Mouse (Mus musculus): ENCODE data around the gene Trex1.
A peak's percentile ranks its signal among the peaks of the same experiment; 100 is the strongest.

Trex1 gene

DNA sequence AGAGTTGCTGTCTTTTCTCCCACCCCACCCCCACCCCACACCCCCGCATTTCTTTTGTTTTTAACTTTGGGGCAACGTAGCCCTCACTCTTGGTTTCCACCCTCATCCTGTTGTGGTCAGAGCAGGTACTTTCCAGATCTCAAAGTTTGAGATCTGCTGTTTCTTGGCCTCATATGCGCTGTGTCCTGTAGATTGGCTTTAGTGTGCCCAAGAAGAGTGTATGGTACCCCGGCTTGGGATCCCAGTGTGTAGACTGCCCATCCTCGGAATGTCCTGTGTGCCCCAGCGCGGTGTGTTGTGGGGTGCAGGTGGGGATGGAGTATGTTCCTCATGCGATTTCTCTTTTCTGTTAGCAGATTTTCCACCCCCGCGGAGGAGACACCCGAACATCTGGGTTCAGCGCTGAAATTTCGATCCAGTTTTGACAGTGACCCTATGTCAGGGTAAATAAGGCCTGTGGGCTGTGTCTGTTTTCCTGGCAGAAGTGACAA lies 8.5 kb downstream of the Trex1 start:
- no peak for DNase-seq (ENCODE audit: low spot score)

DNA sequence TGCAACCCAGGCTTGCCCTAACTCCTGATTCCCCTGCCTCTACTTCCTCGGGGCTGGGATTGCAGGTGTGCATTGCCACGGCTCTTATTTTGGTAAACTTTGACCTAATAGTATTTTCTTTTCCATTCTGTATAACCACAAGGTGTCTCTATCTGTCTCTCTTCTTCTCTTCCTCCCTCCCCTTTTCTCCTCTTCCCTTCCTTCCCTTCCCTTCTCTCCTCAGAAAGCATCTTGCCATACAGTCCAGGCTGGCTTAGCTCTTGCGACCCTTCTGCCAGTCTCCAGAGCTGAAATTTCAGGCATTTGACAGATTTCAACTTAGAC lies 8.9 kb downstream of the Trex1 start:
- no peak for DNase-seq (ENCODE audit: low spot score)

DNA sequence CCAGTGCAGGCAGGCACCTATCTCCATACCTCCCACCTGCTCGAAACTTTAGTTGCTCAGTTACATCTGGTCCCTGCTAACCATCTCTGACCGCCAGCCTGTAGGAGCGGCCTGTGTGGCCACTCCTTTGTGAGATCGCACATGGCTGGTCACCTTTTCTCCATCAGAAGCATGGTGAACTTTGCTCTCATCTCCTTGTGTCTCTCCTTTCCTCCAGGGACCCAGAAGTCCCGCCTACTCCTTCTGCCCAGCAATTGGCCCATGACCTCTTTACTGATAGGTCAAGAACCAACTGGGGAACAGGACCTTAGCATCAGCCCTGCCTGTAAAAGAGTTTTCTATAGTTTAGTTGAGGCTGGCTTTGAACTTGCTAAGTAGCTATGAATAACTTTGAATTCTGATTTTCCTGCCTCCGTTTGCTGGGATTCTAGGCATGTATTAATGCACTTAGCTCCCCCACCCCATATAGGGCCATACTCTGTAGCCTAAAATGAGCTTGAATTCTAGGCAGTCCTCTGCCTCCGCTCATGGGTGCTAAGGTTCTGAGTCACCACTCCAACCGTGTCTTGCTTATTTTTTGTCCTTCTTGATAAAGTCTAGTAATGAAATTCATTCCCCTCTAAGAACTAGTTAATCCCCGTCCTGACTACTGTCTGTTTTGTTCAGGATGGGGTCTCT lies 9.4 kb downstream of the Trex1 start:
- no peak for DNase-seq (ENCODE audit: low spot score)

DNA sequence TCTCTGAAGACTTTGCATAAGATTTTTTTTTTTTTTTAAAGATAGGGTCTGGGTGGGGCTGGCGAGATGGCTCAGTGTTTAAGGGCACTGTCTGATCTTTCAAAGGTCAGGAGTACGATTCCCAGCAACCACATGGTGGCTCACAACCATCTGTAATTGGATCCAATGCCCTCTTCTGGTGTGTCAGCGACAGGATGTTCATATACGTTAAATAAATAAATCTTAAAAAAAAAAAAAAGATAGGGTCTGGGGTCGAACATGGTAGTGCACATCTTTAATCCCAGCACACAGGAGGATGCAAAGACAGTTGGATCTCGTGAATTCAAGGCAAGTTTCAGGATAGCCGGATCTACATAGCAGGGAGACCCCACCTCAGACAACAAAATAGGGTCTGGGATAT lies 10.2 kb downstream of the Trex1 start:
- no peak for DNase-seq (ENCODE audit: low spot score)

DNA sequence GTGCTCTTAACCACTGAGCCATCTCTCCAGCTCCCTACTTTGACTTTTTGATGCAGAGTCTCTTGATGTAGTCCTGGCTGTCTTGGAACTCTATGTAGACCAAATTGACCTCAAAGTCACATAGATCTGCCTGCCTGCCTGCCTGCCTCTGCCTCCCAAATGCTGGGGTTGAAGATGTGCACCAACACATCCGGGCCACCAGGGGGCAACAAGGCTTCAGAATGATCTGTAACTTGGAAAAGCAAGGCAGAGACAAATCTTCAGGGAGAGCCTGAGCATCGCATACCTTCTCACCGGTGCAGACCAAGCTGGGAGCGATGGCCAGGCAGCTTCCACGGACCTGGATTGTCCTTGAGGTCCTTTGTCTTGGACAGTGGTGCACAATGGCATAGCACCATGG lies 13.2 kb downstream of the Trex1 start:
- DNase-seq (ENCODE audit: low spot score) = peak; percentile 49

DNA sequence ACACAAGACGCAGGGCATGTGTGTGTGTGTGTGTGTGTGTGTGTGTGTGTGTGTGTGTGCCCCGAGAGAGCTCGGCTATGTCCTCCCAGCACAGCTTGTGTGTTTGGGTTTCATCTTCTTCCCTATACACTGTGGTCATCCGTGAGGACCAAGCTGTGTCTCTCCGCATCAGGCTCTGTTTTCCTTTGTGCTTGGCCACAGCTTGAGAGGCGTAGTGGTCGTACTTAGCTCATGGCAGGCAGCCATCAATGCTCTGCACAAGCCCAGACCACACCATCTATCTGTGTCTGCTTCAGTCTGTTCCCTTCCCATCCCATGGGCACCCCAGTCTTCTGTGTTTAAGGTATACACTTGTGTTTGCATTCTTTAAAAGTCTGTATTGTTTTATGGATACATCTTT lies 18.2 kb downstream of the Trex1 start:
- no peak for DNase-seq (ENCODE audit: low spot score)

DNA sequence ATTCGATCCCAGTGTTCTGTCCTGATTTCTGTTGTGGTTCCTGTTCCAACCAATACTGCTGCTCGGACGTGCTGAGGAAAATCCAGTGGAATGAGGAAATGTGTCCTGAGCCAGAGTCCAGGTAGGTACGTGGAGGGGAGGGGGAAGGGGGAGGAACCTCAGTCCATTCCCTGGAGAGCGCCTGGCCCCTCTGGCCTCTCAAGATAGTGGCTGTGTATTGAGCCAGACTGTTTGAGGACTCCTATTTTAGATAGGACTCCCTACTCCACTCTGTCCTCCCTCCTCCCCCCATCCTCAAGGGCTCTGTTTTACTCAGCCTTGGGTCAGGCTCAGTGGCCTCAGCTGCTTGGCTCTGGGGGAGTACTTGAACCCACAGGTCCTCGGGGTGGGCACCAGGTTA lies 18.6 kb downstream of the Trex1 start:
- no peak for DNase-seq (ENCODE audit: low spot score)

DNA sequence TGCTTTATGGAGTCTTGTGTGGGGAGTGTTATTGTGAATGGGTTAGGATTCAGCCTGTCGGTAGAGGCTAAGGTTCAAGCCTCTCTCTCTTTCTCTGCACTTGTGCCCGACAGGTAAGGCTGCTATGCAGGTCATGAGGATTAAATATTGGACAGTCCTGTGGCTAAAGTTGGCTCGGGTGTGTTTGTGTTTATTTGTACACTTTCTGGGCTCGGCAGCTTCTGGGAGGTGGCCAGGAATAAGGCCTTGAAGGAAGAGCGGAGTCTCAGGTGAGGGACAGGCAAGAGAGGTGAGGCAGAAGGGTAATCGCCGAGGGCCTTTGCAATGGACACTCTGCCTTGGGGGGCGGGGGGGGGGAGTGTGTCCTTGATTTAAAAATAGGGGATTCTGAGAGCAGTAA lies 19.3 kb downstream of the Trex1 start:
- DNase-seq (ENCODE audit: low spot score) = no peak

DNA sequence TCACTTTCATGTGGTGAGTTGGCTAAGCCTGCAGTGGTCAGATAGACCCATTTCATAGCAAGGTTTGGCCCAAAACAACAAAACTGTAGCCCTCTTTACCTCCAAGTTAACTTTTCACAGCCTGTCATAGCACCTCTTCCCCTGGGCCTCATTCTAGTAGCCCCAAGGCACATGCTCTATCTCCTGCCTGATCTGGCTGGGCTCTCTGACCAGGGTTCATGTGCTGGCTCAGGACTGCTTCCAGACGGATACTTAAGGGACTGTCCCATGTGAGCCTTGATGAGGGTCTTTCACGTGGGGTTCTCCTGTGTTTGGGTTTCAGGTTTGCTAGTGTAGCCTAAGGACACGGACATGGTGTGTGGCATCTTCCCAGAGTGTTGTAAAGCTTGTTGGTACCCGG lies 19.9 kb downstream of the Trex1 start:
- DNase-seq (ENCODE audit: low spot score) = no peak

DNA sequence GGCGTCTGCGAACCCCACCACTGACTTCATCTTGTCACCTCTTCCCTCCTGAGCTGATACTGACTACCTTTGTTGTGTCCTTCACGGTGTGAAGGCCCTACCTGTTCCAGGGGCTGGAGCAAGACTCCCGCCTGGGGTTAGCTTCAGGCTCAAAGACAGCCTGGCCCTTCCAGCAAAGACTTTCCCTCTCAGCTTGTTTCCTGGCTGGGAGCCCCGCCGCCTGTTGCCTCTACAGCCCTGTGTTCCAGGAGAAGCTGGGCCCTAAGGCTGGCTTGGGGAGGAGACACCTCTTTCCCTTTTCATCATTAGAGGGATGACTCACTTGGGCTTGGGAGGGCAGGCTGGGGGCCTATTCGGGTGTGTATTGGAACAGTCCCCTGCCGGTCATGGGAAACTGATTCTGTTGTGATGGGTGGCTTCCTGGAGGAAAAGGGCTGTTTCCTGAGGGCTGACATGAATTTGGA lies 20.6 kb downstream of the Trex1 start:
- no peak for DNase-seq (ENCODE audit: low spot score)

DNA sequence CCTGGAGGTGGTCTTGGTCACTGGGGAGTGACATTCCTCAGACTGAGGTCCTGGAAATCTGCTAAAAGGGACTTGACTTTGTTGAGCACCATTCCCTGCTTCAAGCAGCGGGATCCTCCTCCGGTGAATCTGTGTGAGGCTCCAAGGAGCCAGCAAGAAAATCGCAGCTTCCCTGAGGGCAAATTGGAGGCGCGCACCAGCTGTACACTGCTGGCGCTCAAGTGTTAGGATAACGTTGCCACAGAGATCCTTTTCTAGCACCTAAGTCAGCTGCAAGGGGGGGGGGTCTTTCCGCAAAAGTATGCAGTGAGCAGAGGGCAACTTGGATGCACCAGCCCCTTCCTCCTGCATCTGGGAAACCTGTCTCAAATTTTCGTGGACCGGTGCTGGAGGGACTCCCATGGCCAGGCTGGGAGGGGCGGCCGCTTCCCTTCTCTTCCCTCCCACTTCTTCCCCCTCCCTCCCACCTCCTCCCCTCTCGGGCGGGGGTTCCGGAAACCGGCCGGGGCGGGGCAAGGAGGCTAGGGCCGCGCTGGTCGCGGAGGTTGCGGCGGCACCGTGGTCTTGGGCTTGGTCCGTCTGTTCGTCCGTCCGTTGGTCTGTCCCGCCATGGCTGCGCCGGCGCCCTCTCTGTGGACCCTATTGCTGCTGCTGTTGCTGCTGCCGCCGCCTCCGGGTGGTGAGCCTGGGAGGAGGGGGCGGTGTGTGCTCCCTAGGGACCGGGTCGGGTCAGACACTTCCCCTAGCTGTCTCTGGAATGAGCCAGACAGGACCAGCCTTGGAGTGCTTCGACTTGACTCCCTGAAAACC lies 21.2 kb downstream of the Trex1 start, which contains the start of gene Shisa5:
TSS of gene Shisa5 (plus strand) at position 480 of the 810 bp plus-strand sequence.
- DNase-seq (ENCODE audit: low spot score) = no peak

DNA sequence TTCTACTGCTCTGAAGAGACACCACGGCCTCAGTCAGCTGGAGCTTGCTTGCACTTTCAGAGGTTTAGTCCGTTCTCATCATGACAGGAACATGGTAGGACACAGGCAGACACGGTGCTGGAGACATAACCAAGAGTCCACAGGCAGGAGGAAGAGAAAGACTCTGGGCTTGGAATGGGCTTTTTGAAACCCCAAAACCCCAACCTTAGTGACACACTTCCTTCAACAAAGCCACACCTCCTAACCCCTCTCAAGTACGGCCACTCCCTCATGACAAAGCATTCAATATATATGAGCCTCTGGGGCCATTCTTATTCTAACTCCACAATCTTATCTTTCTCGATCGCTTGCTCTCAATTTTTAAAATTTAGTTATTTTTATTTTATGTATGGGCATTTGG lies 27.1 kb downstream of the Trex1 start:
- DNase-seq (ENCODE audit: low spot score) = no peak

DNA sequence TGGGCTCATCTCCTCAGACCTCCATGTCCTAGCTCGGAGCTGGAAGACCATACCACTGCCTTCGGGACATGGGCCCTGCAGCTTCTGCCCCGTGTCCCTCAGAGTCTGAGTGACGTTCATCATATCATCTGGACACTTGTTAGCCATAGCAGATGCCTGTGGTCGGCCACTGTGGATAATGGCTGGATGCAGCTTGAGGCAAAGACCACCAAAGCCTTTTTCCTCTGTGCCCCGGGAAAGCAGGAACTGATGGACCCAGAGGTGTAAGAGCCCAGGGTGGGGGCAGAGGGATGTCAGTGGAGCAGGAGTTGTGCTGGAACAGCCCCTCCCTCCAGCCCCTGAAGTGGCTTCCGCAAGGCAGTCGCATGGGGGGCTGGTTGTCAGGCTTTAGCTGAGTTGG lies 27.8 kb downstream of the Trex1 start:
- no peak for DNase-seq (ENCODE audit: low spot score)

DNA sequence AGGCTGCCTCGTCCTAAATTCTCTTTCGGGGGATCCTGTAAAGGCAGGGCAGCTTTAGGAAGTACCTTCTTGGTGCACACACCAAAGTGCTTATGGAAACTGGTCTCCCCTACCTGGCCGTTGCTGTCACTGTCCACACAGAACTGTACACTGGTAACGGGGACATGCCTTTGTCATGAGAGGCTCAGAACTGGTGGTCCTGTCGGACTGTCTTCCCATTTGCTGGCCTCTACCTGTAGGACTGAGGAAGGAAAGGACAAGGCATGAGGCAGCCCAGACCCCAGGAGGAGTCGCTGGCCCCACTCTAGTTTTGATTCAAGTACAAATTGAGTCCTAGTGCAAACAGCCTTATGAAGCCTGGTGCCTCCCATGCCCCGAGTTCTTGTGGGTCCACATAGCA lies 28.5 kb downstream of the Trex1 start:
- no peak for DNase-seq (ENCODE audit: low spot score)

DNA sequence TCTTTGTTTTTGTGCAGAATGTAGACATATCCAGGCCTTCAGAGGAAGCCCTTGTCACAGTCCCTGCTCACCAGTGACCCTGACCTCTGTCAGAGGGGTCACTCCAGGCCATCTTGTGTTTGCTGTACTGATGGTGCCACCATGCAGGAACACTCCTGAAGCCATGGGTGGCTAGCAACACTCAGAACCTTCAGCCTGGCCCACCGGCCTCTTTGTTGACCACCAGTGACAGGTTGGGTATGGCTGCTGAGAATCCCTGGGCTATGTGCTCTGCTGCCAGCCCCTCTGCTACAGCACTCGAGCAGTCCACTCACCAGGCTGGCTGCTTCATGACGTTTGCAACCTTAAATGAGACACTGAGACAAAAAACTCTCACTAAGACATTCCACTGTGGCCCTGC lies 29.2 kb downstream of the Trex1 start:
- no peak for DNase-seq (ENCODE audit: low spot score)

DNA sequence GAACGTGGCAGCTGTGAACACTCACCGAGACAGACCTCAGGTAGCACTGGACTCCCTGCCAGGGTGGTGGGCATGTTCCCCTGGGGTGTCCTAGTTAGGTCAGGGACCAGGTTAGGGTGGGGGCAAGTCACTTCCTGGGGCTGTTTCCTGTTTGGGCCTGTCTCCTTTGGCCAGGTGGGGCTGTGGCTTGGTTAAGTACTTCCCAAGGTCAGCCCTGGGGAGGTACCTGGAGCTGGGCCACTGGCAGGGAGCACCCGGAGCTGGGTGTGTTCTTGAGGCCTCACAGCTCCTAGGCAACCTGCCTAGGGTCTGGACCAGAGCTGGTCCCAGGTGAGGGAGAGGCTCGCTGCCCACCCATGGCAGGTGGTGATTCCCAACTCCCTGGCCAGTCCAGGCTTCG lies 30.6 kb downstream of the Trex1 start:
- no peak for DNase-seq (ENCODE audit: low spot score)

DNA sequence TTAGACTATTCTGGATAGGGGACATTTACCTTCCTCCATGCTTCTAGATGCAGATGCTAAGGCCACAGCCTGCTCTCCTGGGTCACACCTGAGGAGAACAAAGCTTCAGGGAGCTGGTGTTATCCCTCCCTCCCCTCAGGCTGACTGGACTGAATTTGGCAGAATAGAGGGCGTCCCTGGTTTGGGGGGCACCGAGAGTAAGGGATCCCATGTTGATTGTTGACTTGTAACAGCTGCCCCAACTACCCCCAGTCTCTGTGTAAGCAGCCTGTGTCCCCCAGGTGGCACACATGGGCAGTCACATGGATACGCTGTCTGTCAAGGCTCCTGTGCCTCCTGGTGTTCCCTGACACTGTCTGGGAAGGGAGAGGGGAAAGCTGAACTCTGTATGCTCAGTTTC lies 31.1 kb downstream of the Trex1 start:
- no peak for DNase-seq (ENCODE audit: low spot score)

DNA sequence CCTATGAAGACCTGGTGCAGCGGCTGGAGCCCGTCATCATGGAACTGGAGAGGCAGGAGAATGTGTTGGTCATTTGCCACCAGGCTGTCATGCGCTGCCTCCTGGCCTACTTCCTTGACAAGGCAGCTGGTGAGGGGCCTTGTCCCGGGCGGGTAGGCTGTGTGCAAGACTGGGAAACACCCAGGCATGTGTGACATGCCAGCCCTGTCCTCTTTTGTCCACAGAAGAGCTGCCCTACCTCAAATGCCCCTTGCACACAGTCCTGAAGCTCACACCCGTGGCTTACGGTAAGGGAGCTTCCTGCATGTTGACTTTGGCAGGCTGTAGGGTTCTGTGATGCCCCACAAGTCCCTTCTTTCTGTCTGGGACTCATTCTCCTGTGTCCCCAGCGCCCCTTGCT lies 32.0 kb downstream of the Trex1 start:
- no peak for DNase-seq (ENCODE audit: low spot score)

DNA sequence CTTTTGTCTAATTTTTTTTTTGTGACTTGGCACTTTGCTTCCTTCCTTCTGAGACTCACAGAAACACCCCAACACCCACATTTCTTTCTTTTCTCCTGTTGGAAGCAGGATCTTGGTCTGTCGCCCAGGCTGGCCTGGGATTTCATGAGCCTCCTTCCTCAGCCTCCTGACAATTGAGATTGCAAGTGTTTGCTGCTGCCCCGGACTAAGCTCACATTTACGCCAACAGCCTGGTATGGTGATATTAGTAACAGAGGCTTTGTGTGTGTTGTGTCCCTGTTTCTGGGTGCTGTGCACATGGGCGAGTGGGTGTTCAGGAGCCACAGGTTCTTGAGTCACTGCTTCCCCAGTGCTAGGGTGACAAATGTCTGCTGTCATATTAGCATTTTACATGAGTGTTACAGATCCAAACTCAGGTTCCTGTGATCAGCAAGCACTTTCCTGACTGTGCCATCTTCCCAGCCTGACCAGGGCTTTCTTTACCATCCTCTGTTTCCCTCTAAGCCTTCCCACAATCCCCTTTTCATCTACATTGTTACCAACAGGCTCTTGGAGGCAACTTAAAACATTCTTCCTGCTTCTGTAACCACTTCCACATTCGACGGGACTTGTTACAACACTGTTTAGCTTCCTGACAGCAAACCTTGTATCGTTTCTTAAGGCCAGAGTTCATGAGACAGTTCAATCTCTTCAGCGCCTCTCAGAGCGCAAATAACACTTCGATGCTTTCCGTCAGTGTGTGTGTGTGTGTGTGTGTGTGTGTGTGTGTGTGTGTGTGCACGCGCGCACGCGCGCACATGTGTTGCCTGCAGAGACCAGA lies 36.5 kb downstream of the Trex1 start:
- DNase-seq (ENCODE audit: low spot score) = no peak

DNA sequence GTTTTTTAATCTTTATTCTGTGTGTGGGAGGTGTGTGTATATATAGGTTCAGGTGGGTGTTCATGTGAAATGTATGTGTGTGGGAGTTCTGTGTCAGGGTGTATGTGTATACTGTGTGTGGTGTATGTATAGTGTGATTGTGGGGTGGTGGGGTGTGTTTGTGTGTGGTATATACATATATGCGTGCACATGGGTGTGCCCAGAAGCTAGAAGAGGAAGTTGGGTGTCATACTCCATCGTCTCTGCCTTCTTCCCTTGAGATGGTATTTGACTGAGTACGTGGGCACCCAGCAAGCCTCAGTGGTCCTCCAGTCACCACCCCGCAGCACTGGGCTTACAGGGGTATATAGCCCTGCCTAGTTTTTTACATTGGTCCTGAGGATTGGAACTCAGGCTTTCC lies 38.1 kb downstream of the Trex1 start:
- no peak for DNase-seq (ENCODE audit: low spot score)

DNA sequence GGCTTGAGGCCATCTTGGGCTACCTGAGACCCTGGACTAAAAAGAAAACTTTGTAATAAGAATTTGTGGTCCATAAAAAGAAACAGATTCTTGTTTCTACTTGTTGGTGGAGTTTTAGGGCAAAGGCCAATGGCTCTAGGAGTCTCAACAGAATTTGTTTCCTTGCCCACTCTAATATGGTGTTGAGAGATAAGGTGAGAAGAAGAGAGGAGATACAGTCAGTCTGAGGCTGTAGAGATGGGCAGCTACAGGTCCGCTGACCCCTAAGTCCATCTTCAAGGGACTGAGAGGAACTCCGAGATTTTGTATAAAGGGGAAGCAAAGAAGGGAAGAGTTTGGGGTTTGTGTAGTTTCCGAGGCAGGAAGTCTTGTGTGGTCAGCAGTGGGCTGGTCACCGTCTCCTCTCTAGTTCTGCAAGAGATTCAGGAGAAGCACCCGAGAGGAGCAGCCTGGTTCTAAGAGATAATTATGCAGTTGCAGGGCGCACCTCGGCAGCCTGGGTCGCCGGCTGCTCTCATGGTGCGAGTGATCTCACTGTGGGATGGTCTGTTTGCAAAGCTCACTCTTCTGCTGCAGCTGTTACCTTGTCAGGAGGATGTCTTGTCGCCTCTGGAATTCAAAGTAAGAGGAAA lies 42.4 kb downstream of the Trex1 start:
- no peak for DNase-seq (ENCODE audit: low spot score)

DNA sequence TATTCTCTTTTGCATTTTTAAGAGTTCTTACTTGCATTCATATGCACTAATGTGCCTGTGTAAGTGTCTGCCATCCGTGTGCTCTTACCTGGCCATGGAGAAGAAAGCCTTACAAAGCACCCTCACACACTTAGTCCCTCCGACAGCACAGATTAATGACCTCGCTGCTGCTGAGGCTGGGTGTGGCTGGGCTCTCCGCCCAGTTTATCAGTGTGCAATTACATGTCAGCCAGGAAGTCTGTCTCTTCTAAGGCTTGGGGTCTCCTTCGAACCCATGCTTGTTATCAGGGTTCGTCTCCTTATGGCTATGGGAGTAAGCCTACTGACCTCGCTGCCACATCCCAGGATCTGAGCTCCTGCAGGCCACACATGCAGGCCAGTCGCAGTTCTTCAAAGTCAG lies 44.1 kb downstream of the Trex1 start:
- DNase-seq (ENCODE audit: low spot score) = no peak
